Mouse (Mus musculus) midbrain, embryonic 11.5 days (tissue): ENCODE results near the gene Tyw3. TPM values are rescaled to one million over a fixed set of nuclear protein-coding genes. Genes with fewer than 3 reads are reported as not detected.

Source experiments
- polyA plus RNA-seq: library from polyadenylated mRNA; unstranded; fragments of >200 nt; fragmentation: Nextera tagmentation; extraction: Ambion mirVana; gene quantifications from 2 replicates; pipeline ENCODE4 v1.2.1, GENCODE M21; 2014

Gene Tyw3
- polyA plus RNA-seq, 1 experiment from 2014 or later = 19.0 TPM

Other genes starting within 250 kb of the Tyw3 start
- gene Cryz, start 393 bp downstream of the Tyw3 start, polyA plus RNA-seq = 18.6 and 21.2 TPM in 2 replicates
- gene Erich3, start 66.8 kb upstream of the Tyw3 start, polyA plus RNA-seq = 0.20 and 0.80 TPM in 2 replicates